Comparison of ENCODE assay signal across 17 mouse cellular contexts in genomic region chr5:36915256-36915655, GRCm38 (mm10). TPM values are rescaled to one million over a fixed set of nuclear protein-coding genes. Genes with fewer than 3 reads are reported as not detected.
"Had no signal": no experiment of that assay in that cellular context is flagged by ENCODE, and none has a peak within 500 bp of the region (broad histone marks: within the 10 kb centered on the region; RNA-seq: fewer than 3 reads in every experiment).

No protein-coding gene starts in this region.

- H3K4me2 ChIP-seq: limb, embryonic 15.5 days; liver, embryonic 12.5 days; lung, embryonic 14.5 days; midbrain, embryonic 11.5 days; neural tube, embryonic 15.5 days had no signal

- H3K9ac ChIP-seq: limb, embryonic 15.5 days; liver, embryonic 12.5 days; lung, embryonic 14.5 days; neural tube, embryonic 15.5 days had no signal

- H3K27ac ChIP-seq: kidney, postnatal 0 days; limb, embryonic 15.5 days; liver, embryonic 12.5 days; neural tube, embryonic 15.5 days had no signal

- H3K4me3 ChIP-seq: layer of hippocampus, adult 2 months; limb, embryonic 15.5 days; liver, embryonic 12.5 days; myocyte; neural tube, embryonic 15.5 days had no signal

- H3K4me1 ChIP-seq: limb, embryonic 15.5 days; liver, embryonic 12.5 days had no signal

- H3K9me3 ChIP-seq: limb, embryonic 15.5 days; liver, embryonic 12.5 days; neural tube, embryonic 15.5 days had no signal

- DNase-seq: kidney, adult 9 months; kidney, postnatal 4 days; lung, embryonic 14.5 days; lung, postnatal 10 days; lung, postnatal 4 days; right cerebral cortex, postnatal 4 days; spleen, adult 18-20 months; thymus, adult 18-20 months; thymus, postnatal 14 days had no signal

- H3K36me3 ChIP-seq: limb, embryonic 15.5 days; liver, embryonic 12.5 days; neural tube, embryonic 15.5 days had no signal

- H3K27me3 ChIP-seq: neural tube, embryonic 15.5 days had no signal

- ATAC-seq: liver, embryonic 12.5 days had no signal

RNA-seq across cellular contexts. Expression of gene Ppp2r2c, which starts 46.9 kb away (rescaled TPM):
- total RNA-seq: megakaryocyte, adult 5-6 weeks had no signal
